Mouse (Mus musculus): ENCODE data around the gene Slmap. TPM values are rescaled to one million over a fixed set of nuclear protein-coding genes. Genes with fewer than 3 reads are reported as not detected.
A peak's percentile ranks its signal among the peaks of the same experiment; 100 is the strongest.
"Not testable (repeated sequence)": the region's sequence is repeated elsewhere in the genome, so short reads cannot be mapped to it uniquely, and the experiment has no call there.

The Slmap gene
- total RNA-seq (2021) = 100 to 1,000 TPM; 250 to 282 TPM
- long read RNA-seq, experiment 1, full-length matches to known transcripts = 3 of 338 reads
- long read RNA-seq, experiment 1, partial matches to known transcripts = 50 of 338 reads
- long read RNA-seq, experiment 1, other reads (novel, unspliced or antisense) = 285 of 338 reads
- long read RNA-seq, experiment 2, full-length matches to known transcripts = 3 of 273 reads
- long read RNA-seq, experiment 2, partial matches to known transcripts = 103 of 273 reads
- long read RNA-seq, experiment 2, other reads (novel, unspliced or antisense) = 167 of 273 reads

GRCm38 (mm10) chr14:26534757-26535479, at the start of gene Slmap:
Gene Slmap (minus strand): TSS chr14:26534931.
- intact Hi-C loops (cut with DNase I) = loop anchor here (2.0 to 5.0 kb wide), 2 partner anchors 42 to 104 kb away; partner anchors contain the start of gene Arf4
- DNase-seq = peak; percentile 99 to 100

GRCm38 (mm10) chr14:26583645-26584044, 48.9 kb upstream of the Slmap start:
- intact Hi-C loops (cut with DNase I) = no loop called here
- no peak for DNase-seq

- intact Hi-C loops (cut with DNase I) = loop anchor here (5.0 kb wide), 2 partner anchors 42 to 87 kb away; no protein-coding TSS in a partner anchor
- peak; percentile 92 to 93 for DNase-seq
Observed at GRCm38 (mm10) chr14:26579346-26580343, 44.9 kb upstream of the Slmap start.

- intact Hi-C loops (cut with DNase I) = loop anchor here (5.0 kb wide), 2 partner anchors 41 to 86 kb away; no protein-coding TSS in a partner anchor
- no peak for DNase-seq
Observed at GRCm38 (mm10) chr14:26578791-26579191, 44.1 kb upstream of the Slmap start.

- DNase-seq = no peak
- intact Hi-C loops (cut with DNase I) = loop anchor here (5.0 kb wide), 2 partner anchors 39 to 84 kb away; no protein-coding TSS in a partner anchor
Observed at GRCm38 (mm10) chr14:26576255-26576780, 41.6 kb upstream of the Slmap start.

- intact Hi-C loops (cut with DNase I); DNase-seq: not testable (repeated sequence)
Observed at GRCm38 (mm10) chr14:26573556-26573955, 38.8 kb upstream of the Slmap start, which contains the start of gene Dennd6a. Gene Dennd6a (plus strand): TSS chr14:26573856.

- no peak for DNase-seq
- intact Hi-C loops (cut with DNase I) = no loop called here
Observed at GRCm38 (mm10) chr14:26571951-26572675, 37.4 kb upstream of the Slmap start.

- intact Hi-C loops (cut with DNase I) = no loop called here
- no peak for DNase-seq
Observed at GRCm38 (mm10) chr14:26569880-26570279, 35.1 kb upstream of the Slmap start.

- DNase-seq = no peak
- intact Hi-C loops (cut with DNase I) = no loop called here
Observed at GRCm38 (mm10) chr14:26562247-26562646, 27.5 kb upstream of the Slmap start.

GRCm38 (mm10) chr14:26558536-26558935, 23.8 kb upstream of the Slmap start:
- intact Hi-C loops (cut with DNase I) = no loop called here
- no peak for DNase-seq

GRCm38 (mm10) chr14:26557581-26557980, 22.9 kb upstream of the Slmap start:
- intact Hi-C loops (cut with DNase I) = no loop called here
- no peak for DNase-seq

GRCm38 (mm10) chr14:26552853-26553252, 18.1 kb upstream of the Slmap start:
- intact Hi-C loops (cut with DNase I) = no loop called here
- DNase-seq = no peak

- DNase-seq = no peak
- intact Hi-C loops (cut with DNase I) = no loop called here
Observed at GRCm38 (mm10) chr14:26552441-26552840, 17.7 kb upstream of the Slmap start.

- DNase-seq = no peak
Observed at GRCm38 (mm10) chr14:26550712-26551111, 16.0 kb upstream of the Slmap start.

GRCm38 (mm10) chr14:26547516-26548488, 13.1 kb upstream of the Slmap start:
- no peak for DNase-seq
- intact Hi-C loops (cut with DNase I) = no loop called here

More at GRCm38 (mm10) chr14:26550712-26551111, 16.0 kb upstream of the Slmap start:
- intact Hi-C loops (cut with DNase I) = no loop called here

GRCm38 (mm10) chr14:26542136-26542535, 7.4 kb upstream of the Slmap start:
- intact Hi-C loops (cut with DNase I) = no loop called here
- no peak for DNase-seq

- no peak for DNase-seq
Observed at GRCm38 (mm10) chr14:26540577-26540976, 5.8 kb upstream of the Slmap start.

GRCm38 (mm10) chr14:26539241-26539640, 4.5 kb upstream of the Slmap start:
- intact Hi-C loops (cut with DNase I) = loop anchor here (5.0 kb wide), 1 partner anchor 38 kb away; no protein-coding TSS in a partner anchor
- DNase-seq = no peak

More at GRCm38 (mm10) chr14:26540577-26540976, 5.8 kb upstream of the Slmap start:
- intact Hi-C loops (cut with DNase I) = no loop called here
